Comparison of ENCODE assay signal across 14 mouse cellular contexts in genomic region chr4:85250786-85251185, GRCm38 (mm10). TPM values are rescaled to one million over a fixed set of nuclear protein-coding genes. Genes with fewer than 3 reads are reported as not detected.
DNase-seq lines count a peak whose midpoint lies in the region; ATAC-seq lines count a peak whose summit lies in the region.
"Had no signal": no experiment of that assay in that cellular context is flagged by ENCODE, and none has a peak within 500 bp of the region (broad histone marks: within the 10 kb centered on the region; RNA-seq: fewer than 3 reads in every experiment).

No protein-coding gene starts in this region.

- peak; percentile 12; the same call in 1 of the 2 replicates for ATAC-seq in hindbrain, embryonic 12.5 days (ENCODE audit: low FRiP score)
- ATAC-seq in hindbrain, embryonic 11.5 days (ENCODE audit: low FRiP score), result no peak
- peak; percentile 66 for ATAC-seq in hindbrain, embryonic 15.5 days (ENCODE audit: low FRiP score, low read depth)
- ATAC-seq: CD4-positive, CD25-positive, alpha-beta regulatory T cell, adult 4 months had no signal

- no peak overlapping the region for H3K9ac ChIP-seq in hindbrain, embryonic 12.5 days
- no peak overlapping the region for H3K9ac ChIP-seq in hindbrain, embryonic 11.5 days (ENCODE audit: low read depth, low read length)
- no peak overlapping the region for H3K9ac ChIP-seq in hindbrain, embryonic 15.5 days
- H3K9ac ChIP-seq: heart, embryonic 13.5 days; liver, embryonic 13.5 days had no signal

- peaks cover 5% of the 10 kb centered on the region for H3K4me1 ChIP-seq in hindbrain, embryonic 12.5 days
- H3K4me1 ChIP-seq in hindbrain, embryonic 11.5 days (replicated peaks; ENCODE audit: control insufficient read depth, insufficient read depth, low read length), result no peaks in the 10 kb centered on the region
- H3K4me1 ChIP-seq in hindbrain, embryonic 15.5 days (replicated peaks), result peaks cover 18% of the 10 kb centered on the region
- H3K4me1 ChIP-seq: heart, embryonic 13.5 days; liver, embryonic 13.5 days had no signal

- H3K4me3 ChIP-seq in hindbrain, embryonic 12.5 days, result no peak overlapping the region
- no peak overlapping the region for H3K4me3 ChIP-seq in hindbrain, embryonic 11.5 days (ENCODE audit: low read depth, low read length)
- no peak overlapping the region for H3K4me3 ChIP-seq in hindbrain, embryonic 15.5 days
- H3K4me3 ChIP-seq: heart, embryonic 13.5 days; liver, embryonic 13.5 days had no signal

- DNase-seq in hindbrain, embryonic 11.5 days (ENCODE audit: low spot score), result no peak
- peak; percentile 62 for DNase-seq in adrenal gland, adult 8-10 months
- DNase-seq in brain, adult 2 months (ENCODE audit: low read depth, low spot score), result peak; percentile 73
- no peak for DNase-seq in thymus, postnatal 25 days
- no peak for DNase-seq in embryo, embryonic 11 days
- no peak for DNase-seq in thymus, postnatal 36 days
- DNase-seq: kidney, postnatal 4 days; liver, embryonic 13.5 days; right cerebral cortex, postnatal 4 days had no signal

- no peaks in the 10 kb centered on the region for H3K9me3 ChIP-seq in hindbrain, embryonic 12.5 days (replicated peaks)
- no peaks in the 10 kb centered on the region for H3K9me3 ChIP-seq in hindbrain, embryonic 11.5 days (ENCODE audit: control insufficient read depth, low read length)
- no peaks in the 10 kb centered on the region for H3K9me3 ChIP-seq in hindbrain, embryonic 15.5 days
- H3K9me3 ChIP-seq: heart, embryonic 13.5 days; liver, embryonic 13.5 days had no signal

- H3K27ac ChIP-seq in hindbrain, embryonic 12.5 days, result 0 out of 2 replicates have a peak overlapping the region, but pooled peaks have one; percentile 30
- H3K27ac ChIP-seq in hindbrain, embryonic 11.5 days (ENCODE audit: low read depth, low read length), result no peak overlapping the region
- peak overlapping the region; percentile 69; the same call in 1 of the 2 replicates for H3K27ac ChIP-seq in hindbrain, embryonic 15.5 days (replicated peaks)
- H3K27ac ChIP-seq: heart, embryonic 13.5 days; liver, embryonic 13.5 days; macrophage had no signal

- H3K36me3 ChIP-seq in hindbrain, embryonic 12.5 days, result no peaks in the 10 kb centered on the region
- H3K36me3 ChIP-seq in hindbrain, embryonic 11.5 days (ENCODE audit: control insufficient read depth, insufficient read depth, low read length), result no peaks in the 10 kb centered on the region
- H3K36me3 ChIP-seq in hindbrain, embryonic 15.5 days, result no peaks in the 10 kb centered on the region
- H3K36me3 ChIP-seq: heart, embryonic 13.5 days; liver, embryonic 13.5 days had no signal

- H3K4me2 ChIP-seq in hindbrain, embryonic 12.5 days (replicated peaks), result no peak overlapping the region
- no peak overlapping the region for H3K4me2 ChIP-seq in hindbrain, embryonic 11.5 days (replicated peaks; ENCODE audit: low read depth, low read length)
- H3K4me2 ChIP-seq in hindbrain, embryonic 15.5 days, result no peak overlapping the region
- H3K4me2 ChIP-seq: heart, embryonic 13.5 days; liver, embryonic 13.5 days had no signal

- H3K27me3 ChIP-seq in hindbrain, embryonic 12.5 days, result no peaks in the 10 kb centered on the region
- H3K27me3 ChIP-seq in hindbrain, embryonic 11.5 days (ENCODE audit: control insufficient read depth, insufficient read depth, low read length), result no peaks in the 10 kb centered on the region
- no peaks in the 10 kb centered on the region for H3K27me3 ChIP-seq in hindbrain, embryonic 15.5 days
- H3K27me3 ChIP-seq: heart, embryonic 13.5 days; liver, embryonic 13.5 days had no signal

- 72% methylated on average over 2 of the region's 2 CpGs for WGBS in hindbrain, embryonic 12.5 days
- 75% methylated on average over 2 of the region's 2 CpGs for WGBS in hindbrain, embryonic 11.5 days
- WGBS in hindbrain, embryonic 15.5 days, result 48% methylated on average over 2 of the region's 2 CpGs

RNA-seq across cellular contexts. Expression of gene Sh3gl2, which starts 45.9 kb away (rescaled TPM):
- polyA plus RNA-seq in hindbrain, embryonic 12.5 days (2016; fragmentation: Nextera tagmentation; extraction: Ambion mirVana), result 22.4 and 24.0 TPM in 2 replicates
- 12.9 and 15.1 TPM in 2 replicates for polyA plus RNA-seq in hindbrain, embryonic 11.5 days (2014; fragmentation: Nextera tagmentation; extraction: Ambion mirVana)
- 10 to 100 TPM; 28.3 to 41.6 (median 38.0) TPM for total RNA-seq in adrenal gland, adult 8-10 months (2022)
- 96.7 and 112 TPM in 2 replicates for polyA plus RNA-seq in hindbrain, embryonic 15.5 days (2015; fragmentation: Nextera tagmentation; extraction: Ambion mirVana)
- polyA plus RNA-seq: CD4-positive, CD25-positive, alpha-beta regulatory T cell, adult 4 months; macrophage had no signal

Comparison
In these comparisons a context has a peak if more than half of its experiments do, and no peak if none do; other contexts are left out.
1. DNase-seq: peak in adrenal gland, adult 8-10 months (single experiment) and brain, adult 2 months (single experiment); none in hindbrain, embryonic 11.5 days (single experiment), thymus, postnatal 25 days (single experiment), embryo, embryonic 11 days (single experiment) and thymus, postnatal 36 days (0 of 2).